9 mouse cellular contexts compared by ENCODE assay signal in the genomic region with DNA sequence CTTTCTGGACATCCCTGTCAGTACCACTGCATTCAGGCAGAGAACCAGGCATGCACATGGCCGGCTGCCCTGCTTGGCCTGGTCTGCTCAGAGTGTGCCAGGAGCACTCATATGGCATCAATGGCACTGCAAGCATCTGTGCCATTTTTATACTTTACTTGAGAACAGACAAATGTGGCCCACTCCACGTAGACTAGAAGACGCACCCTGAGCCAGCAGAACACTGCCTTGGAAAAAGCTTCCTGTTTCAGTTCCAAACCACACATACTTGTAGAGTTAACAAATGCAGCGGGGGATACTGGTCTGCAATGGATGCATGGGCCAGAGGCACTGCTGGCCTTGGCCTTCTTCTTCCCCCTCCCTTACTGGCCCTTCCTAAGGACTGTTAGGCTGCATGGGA.
A peak's percentile ranks its signal among the peaks of the same experiment; 100 is the strongest.
DNase-seq lines count a peak whose midpoint lies in the region; ATAC-seq and TF ChIP-seq lines count a peak whose summit lies in the region.
"Had no signal": no experiment of that assay in that cellular context is flagged by ENCODE, and none has a peak within 500 bp of the region (broad histone marks: within the 10 kb centered on the region; RNA-seq: fewer than 3 reads in every experiment).

No protein-coding gene starts in this region.

- H3K4me1 ChIP-seq in kidney, postnatal 0 days (replicated peaks; ENCODE audit: insufficient read depth, low read length), result peaks cover 27% of the 10 kb centered on the region
- peaks cover 26% of the 10 kb centered on the region for H3K4me1 ChIP-seq in brown adipose tissue, adult 24 weeks (ENCODE audit: control insufficient read depth, insufficient read depth, insufficient read length, low read length)
- H3K4me1 ChIP-seq in midbrain, postnatal 0 days (ENCODE audit: insufficient read depth, low read length), result no peaks in the 10 kb centered on the region

- no peak for TF ChIP-seq CTCF in kidney, postnatal 0 days (IDR thresholded peaks at IDR 0.05; ENCODE audit: low read depth)
- no peak for TF ChIP-seq CTCF in midbrain, postnatal 0 days (IDR thresholded peaks at IDR 0.05)

- peak overlapping the region; percentile 72 for H3K27ac ChIP-seq in kidney, postnatal 0 days
- peak overlapping the region; percentile 16 for H3K27ac ChIP-seq in brown adipose tissue, adult 24 weeks (replicated peaks; ENCODE audit: low read depth, low read length)
- H3K27ac ChIP-seq in midbrain, postnatal 0 days (ENCODE audit: low read depth, low read length), result no peak overlapping the region
- H3K27ac ChIP-seq: layer of hippocampus, adult 2 months had no signal

- no peak overlapping the region for H3K4me2 ChIP-seq in kidney, postnatal 0 days (ENCODE audit: low read length)
- no peak overlapping the region for H3K4me2 ChIP-seq in midbrain, postnatal 0 days (ENCODE audit: low read depth, low read length, poor library complexity, severe bottlenecking)

- no peak overlapping the region for H3K4me3 ChIP-seq in kidney, postnatal 0 days (replicated peaks; ENCODE audit: low read depth, low read length)
- H3K4me3 ChIP-seq in brown adipose tissue, adult 24 weeks (ENCODE audit: insufficient read depth, low read depth, low read length), result no peak overlapping the region
- H3K4me3 ChIP-seq in midbrain, postnatal 0 days (ENCODE audit: low read depth, low read length), result no peak overlapping the region
- H3K4me3 ChIP-seq: layer of hippocampus, adult 2 months had no signal

- H3K9ac ChIP-seq in kidney, postnatal 0 days (ENCODE audit: low read depth, low read length), result no peak overlapping the region
- no peak overlapping the region for H3K9ac ChIP-seq in midbrain, postnatal 0 days (replicated peaks; ENCODE audit: low read length, poor library complexity, severe bottlenecking)

- H3K36me3 ChIP-seq in kidney, postnatal 0 days (ENCODE audit: insufficient read depth, low read length), result no peaks in the 10 kb centered on the region; the same call in 1 of the 2 replicates
- H3K36me3 ChIP-seq in midbrain, postnatal 0 days (ENCODE audit: insufficient read depth, low read length), result peaks cover 16% of the 10 kb centered on the region

- H3K9me3 ChIP-seq in kidney, postnatal 0 days (replicated peaks; ENCODE audit: low read length), result no peaks in the 10 kb centered on the region
- no peaks in the 10 kb centered on the region for H3K9me3 ChIP-seq in midbrain, postnatal 0 days (ENCODE audit: low read length)

- WGBS in kidney, postnatal 0 days, result 71% methylated on average over 4 of the region's 4 CpGs
- WGBS in midbrain, postnatal 0 days, result 81% methylated on average over 4 of the region's 4 CpGs

- ATAC-seq in kidney, postnatal 0 days (replicated peaks; ENCODE audit: low FRiP score, low read depth), result 0 out of 2 replicates have a peak, but pooled peaks have one; percentile 4
- 0 out of 2 replicates have a peak, but pooled peaks have one; percentile 6 for ATAC-seq in erythroblast, adult 5-6 weeks (replicated peaks; ENCODE audit: low FRiP score, poor library complexity, severe bottlenecking)
- peak; percentile 77 for ATAC-seq in megakaryocyte, adult 5-6 weeks (ENCODE audit: poor library complexity, severe bottlenecking)
- no peak for ATAC-seq in midbrain, postnatal 0 days (ENCODE audit: low FRiP score)

- no peak for DNase-seq in kidney, postnatal 0 days (ENCODE audit: low spot score)
- DNase-seq in kidney, adult 11 months, result no peak
- no peak for DNase-seq in layer of hippocampus, postnatal 36 days
- DNase-seq in midbrain, postnatal 0 days (ENCODE audit: low spot score), result no peak
- DNase-seq: lung, postnatal 14 days had no signal

- H3K27me3 ChIP-seq in kidney, postnatal 0 days (ENCODE audit: insufficient read depth, low read length), result no peaks in the 10 kb centered on the region
- H3K27me3 ChIP-seq in midbrain, postnatal 0 days (ENCODE audit: insufficient read depth, low read length), result no peaks in the 10 kb centered on the region
